Mouse (Mus musculus) T-helper 17 cell (primary cell): ENCODE data around the gene Slc37a3.
"Not testable (repeated sequence)": the region's sequence is repeated elsewhere in the genome, so short reads cannot be mapped to it uniquely, and the experiment has no call there.

Experiments
- in situ Hi-C, 2 experiments: fragments of 300-600 bp; cut with MboI, MseI; formaldehyde crosslinking; loops; 1 replicate in 1 of 2; 2 replicates in 1 of 2; pipeline ENCODE4 v1.15.1; 2025; ENCODE audit warnings: high pct_unique_total_duplicates in 2 of 2

Gene Slc37a3

DNA sequence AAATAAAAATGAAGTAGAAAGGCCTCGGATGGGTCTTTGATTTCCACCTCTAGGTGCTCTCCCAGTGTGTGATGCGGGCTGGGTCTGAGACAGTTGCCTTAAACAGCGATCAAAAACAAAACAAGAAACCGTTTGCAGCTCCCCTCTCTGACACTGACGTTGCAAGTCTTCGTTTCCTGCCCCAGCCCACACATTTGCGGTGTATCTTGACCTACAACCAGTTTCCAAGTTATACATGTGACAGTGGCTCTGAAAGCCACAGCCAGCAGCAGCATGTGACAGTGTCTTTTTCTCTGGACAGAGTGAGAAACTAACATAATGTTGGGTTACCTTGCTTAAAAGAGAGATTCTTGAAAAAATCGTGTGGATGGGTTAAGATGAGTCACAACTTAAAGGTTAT is 2.3 kb upstream of the Slc37a3 start:
- in situ Hi-C loops = no loop called here

DNA sequence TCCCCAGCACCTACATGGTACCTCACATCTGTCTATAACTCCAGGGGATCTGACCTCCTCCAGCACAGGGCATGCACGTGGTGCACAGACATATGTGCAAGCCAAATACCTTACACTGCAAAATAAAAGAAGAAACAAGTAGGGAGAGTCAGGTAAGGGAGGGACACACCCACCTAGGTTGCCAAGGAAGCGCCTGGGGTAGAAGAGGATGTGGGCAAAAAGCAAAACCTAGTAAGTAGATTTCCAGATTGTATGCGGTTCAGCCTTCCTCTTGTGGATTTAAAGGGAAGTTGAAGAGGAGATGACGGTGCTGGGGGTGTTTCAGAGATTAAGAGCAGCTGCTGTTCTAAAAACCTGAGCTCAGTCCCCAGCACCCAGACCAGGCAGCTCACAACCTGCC is 1.7 kb upstream of the Slc37a3 start:
- in situ Hi-C loops = no loop called here

DNA sequence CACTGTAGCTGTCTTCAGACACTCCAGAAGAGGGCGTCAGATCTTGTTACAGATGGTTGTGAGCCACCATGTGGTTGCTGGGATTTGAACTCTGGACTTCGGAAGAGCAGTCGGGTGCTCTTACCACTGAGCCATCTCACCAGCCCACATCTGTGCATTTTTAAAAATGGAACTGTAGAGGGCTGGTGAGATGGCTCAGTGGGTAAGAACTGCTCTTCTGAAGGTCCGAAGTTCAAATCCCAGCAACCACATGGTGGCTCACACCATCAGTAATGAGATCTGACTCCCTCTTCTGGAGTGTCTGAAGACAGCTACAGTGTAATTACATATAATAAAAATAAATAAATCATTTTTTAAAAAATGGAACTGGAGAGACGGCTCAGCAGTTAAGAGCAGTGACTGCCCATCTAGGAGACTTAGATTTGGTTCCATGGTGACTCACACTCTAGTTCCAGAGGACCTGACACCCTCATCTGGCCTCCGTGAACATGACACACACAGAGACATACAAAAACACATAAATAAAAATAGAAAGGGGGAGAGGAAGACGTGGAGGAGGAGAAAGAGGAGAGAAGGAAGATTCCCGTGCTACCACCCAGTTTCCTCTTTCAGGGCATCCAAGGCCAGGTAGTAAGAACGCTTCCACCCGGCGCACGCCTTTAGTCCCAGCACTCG is 823 bp upstream of the Slc37a3 start:
- in situ Hi-C loops = not testable (repeated sequence)

- in situ Hi-C loops = no loop called here
Measured at GRCm38 (mm10) chr6:39376775-39377174, 700 bp downstream of the Slc37a3 start.

DNA sequence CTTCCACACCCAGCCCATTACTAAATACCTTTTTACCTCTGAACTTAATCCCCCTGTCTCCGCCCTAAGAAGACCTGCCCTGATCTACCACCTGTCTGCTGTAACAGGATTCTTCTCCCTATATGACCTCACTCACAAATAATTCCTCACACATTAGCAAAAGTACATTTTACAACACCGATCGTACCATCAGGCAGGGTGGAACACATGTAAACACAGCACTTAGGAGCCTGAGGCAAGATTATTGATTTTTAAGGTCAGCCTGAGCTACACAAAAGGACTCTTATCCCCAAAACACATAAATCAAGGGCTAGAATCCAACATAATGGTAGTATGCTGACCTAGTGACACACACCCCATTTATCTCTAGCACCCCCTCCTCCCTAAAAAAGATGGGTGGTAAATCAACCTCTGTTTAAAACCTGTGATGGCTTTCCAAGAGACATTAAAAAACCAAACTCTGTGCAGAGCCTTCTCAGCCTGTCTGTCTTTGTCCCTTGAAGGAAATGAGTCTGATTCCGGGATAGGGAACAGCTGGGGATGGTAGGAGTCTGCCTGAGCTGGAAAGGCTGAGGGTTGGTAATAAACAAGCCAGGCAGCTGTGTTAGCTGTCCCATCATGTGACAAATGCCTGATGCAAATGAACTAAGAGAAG is 4.0 kb downstream of the Slc37a3 start:
- in situ Hi-C loops = no loop called here

- in situ Hi-C loops = no loop called here
Measured at GRCm38 (mm10) chr6:39372727-39373126, 4.7 kb downstream of the Slc37a3 start.

GRCm38 (mm10) chr6:39372042-39372441 is 5.4 kb downstream of the Slc37a3 start:
- in situ Hi-C loops = no loop called here

GRCm38 (mm10) chr6:39369631-39370030 is 7.8 kb downstream of the Slc37a3 start:
- in situ Hi-C loops = no loop called here

GRCm38 (mm10) chr6:39362684-39363083 is 14.8 kb downstream of the Slc37a3 start:
- in situ Hi-C loops = no loop called here

- in situ Hi-C loops = not testable (repeated sequence)
Measured at GRCm38 (mm10) chr6:39359207-39359606, 18.3 kb downstream of the Slc37a3 start.

DNA sequence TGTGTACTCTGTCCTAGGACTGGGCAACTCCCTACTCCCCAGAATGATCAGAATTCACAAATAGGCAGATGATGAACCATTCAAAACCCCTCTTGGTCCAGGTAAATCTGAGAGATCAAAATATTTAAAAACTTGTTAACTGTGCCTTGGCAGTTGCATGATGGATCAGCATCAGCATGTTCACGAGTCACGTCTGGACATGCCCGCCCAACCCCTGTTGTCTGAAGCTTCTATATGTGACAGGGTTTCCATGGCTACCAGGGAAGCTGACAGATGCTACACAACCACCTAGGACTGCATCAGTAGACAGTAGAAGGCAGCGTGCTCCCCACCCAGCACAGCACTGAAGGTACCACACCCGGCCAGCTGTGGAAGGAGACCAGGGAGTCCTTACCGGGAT is 28.5 kb downstream of the Slc37a3 start:
- in situ Hi-C loops = no loop called here

GRCm38 (mm10) chr6:39347880-39348814 is 29.3 kb downstream of the Slc37a3 start:
- in situ Hi-C loops = no loop called here

DNA sequence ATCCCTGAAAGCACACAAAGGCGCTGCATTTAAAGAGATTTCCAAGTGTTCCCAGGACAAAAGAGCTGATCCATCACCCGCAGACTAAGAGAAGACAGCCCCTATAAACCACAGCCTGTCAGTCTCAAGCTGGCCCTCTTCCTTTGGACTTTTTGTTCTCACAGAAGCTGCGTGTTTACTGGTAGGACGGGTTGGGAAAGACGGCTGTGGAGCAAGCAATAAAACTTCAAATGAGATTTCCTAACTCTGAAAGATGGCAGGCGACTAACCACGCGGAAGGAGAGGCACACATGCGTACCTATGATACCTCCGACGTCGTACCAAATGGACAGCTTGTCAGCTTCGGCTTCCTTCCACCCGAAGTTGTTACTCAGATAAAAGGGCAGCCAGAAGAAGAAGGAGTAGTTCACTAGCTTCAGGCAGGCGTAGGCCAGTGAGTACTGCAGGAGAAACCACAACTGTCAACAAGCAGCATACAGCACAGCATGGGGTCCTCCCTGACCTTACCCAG is 30.4 kb downstream of the Slc37a3 start:
- in situ Hi-C loops = no loop called here

DNA sequence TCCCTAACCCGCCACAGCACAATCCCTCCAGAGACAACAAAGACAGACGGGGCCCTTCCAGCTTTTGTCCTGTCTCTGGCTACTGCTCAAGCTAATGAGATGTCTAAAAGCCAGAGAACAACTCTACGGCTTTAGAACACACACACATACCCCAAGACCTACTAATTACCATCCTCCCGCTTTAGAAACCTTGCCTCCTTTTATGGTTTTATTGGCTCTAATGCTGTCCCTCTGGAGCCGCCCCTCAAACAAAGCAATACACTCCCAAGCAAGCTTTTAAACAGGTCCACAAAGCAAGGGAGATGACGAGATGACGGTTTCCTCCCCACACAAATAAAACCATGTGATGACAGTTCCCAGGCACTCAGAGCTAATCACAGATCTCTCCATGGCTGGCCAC is 32.0 kb downstream of the Slc37a3 start:
- in situ Hi-C loops = no loop called here

GRCm38 (mm10) chr6:39344020-39344419 is 33.5 kb downstream of the Slc37a3 start:
- in situ Hi-C loops = loop anchor here (5.0 kb wide), 2 partner anchors 142 to 157 kb away; no protein-coding TSS in a partner anchor

GRCm38 (mm10) chr6:39341798-39342197 is 35.7 kb downstream of the Slc37a3 start:
- in situ Hi-C loops = loop anchor here (5.0 kb wide), 2 partner anchors 139 to 154 kb away; no protein-coding TSS in a partner anchor

DNA sequence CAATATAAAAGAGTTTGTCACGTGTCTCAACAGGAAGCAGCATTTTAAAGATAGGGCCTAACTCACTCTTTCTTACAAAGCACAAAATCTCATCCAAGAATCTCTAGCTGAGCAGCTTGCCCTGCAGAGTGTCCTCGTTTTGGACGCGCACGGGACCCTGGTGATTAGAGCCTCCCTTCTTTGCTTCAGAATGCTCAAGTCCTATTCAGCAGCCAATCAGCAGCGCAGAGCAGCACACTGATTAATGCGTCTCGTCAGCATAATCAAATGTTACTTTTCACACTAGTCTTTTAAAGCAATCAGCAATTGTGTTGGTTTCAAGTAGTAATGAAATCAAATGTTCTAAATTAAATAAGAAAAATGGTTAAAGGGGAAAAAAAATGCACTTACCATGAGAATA is 39.1 kb downstream of the Slc37a3 start:
- in situ Hi-C loops = no loop called here

- in situ Hi-C loops = no loop called here
Measured at GRCm38 (mm10) chr6:39334873-39335272, 42.6 kb downstream of the Slc37a3 start.

DNA sequence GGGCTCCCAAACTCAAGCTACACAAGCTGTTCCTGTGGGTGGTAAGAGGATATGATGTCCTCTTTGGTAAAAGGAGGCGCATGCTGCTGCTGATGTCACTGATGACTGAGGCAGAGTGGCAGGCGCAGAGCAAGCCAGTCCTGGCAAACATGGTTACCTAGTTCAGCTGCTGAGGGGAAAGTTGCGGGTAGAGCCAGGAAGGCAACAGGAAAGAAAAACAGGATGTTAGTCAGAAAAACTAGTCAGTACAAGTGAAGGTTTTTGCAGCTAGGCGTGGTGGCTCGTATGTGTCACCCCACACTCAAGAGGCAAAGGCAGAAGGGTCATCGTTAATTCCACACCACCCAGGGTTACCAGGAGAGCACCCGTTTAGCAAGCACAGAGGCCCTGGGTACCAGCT is 43.3 kb downstream of the Slc37a3 start:
- in situ Hi-C loops = no loop called here

DNA sequence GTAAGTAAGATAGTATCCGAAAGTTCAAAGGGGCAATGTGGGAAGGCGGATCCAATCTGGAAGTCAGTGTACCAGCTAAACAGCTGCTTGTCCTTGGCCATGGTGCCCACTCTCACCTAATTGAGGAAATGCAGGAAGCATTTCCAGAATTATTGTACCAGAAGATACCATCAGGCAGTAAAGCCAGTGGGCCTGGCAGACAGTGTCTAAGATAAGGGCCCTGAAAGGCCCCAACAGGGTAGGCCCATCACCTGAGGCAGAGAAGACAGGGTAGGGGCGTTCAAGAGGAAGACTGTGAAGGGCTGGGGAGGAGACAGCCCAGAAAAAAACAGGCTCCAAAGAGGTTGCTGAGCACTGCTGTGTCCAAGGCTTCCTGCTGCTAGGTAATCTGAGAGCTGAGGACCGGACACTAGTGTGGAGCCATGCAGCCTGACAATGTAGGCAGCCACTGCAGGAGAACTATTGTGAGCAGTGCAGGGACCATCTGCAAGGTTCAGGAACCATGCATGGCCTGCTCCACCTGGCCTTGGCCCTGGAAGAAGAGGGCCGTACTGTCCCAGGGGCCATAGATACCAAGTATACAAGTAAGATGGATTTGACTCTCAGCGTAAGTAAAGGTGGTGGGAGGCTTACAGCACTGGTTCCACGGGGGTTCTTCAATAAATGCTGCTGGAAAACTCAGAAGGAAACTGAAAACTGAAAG is 45.3 kb downstream of the Slc37a3 start:
- in situ Hi-C loops = no loop called here

GRCm38 (mm10) chr6:39330981-39331380 is 46.5 kb downstream of the Slc37a3 start:
- in situ Hi-C loops = no loop called here
